Mouse (Mus musculus) ES-E14 (cell line): Measurements from ENCODE around the gene Kmt2d.

ENCODE experiments used
- CHD2 ChIP-seq: IDR thresholded peaks from 2 replicates; pipeline ENCODE4 v1.6.1; 2014; ENCODE audit warnings: mild to moderate bottlenecking, low read depth, low read length, inconsistent platforms
- HCFC1 ChIP-seq: IDR thresholded peaks from 2 replicates; pipeline ENCODE4 v1.6.1; 2012; ENCODE audit warnings: low read length, inconsistent platforms, borderline replicate concordance; ENCODE audit not compliant: insufficient read depth
- MAFK ChIP-seq: IDR thresholded peaks from 2 replicates; pipeline ENCODE4 v1.6.1; 2014; ENCODE audit warnings: mild to moderate bottlenecking, low read depth, low read length, inconsistent platforms; ENCODE audit not compliant: insufficient read depth
- ZC3H11A ChIP-seq: IDR thresholded peaks from 2 replicates; pipeline ENCODE4 v1.6.1; 2012; ENCODE audit warnings: low read depth, mild to moderate bottlenecking, inconsistent platforms, low read length, borderline replicate concordance
- ZNF384 ChIP-seq: IDR thresholded peaks from 2 replicates; pipeline ENCODE4 v1.6.1; 2012; ENCODE audit warnings: low read depth, low read length, inconsistent platforms

- TF ChIP-seq ZNF384: no peak
- TF ChIP-seq MAFK: no peak
- no peak for TF ChIP-seq ZC3H11A
- no peak for TF ChIP-seq CHD2
- no peak for TF ChIP-seq HCFC1
Measured at GRCm38 (mm10) chr15:98868346-98869063, 2.5 kb downstream of the Kmt2d start.
